Mouse (Mus musculus) c-Kit-positive CD71-positive TER-119-positive erythroid progenitor cells, embryonic 14.5 days (primary cell): ENCODE data around the gene Ifna1.
A peak's percentile ranks its signal among the peaks of the same experiment; 100 is the strongest.

Source experiments
- DNase-seq: peaks from one replicate; pipeline ENCODE4 v3.0.0-alpha.2; 2013; ENCODE audit warnings: low spot score

Ifna1 gene

GRCm38 (mm10) chr4:88875435-88876095, 25.7 kb downstream of the Ifna1 start:
- peak; percentile 48 for DNase-seq

- no peak for DNase-seq
Measured at GRCm38 (mm10) chr4:88876520-88876919, 26.6 kb downstream of the Ifna1 start.

- peak; percentile 45 for DNase-seq
Measured at GRCm38 (mm10) chr4:88878246-88878645, 28.4 kb downstream of the Ifna1 start.

- DNase-seq = no peak
Measured at GRCm38 (mm10) chr4:88878772-88879171, 28.9 kb downstream of the Ifna1 start.

DNA sequence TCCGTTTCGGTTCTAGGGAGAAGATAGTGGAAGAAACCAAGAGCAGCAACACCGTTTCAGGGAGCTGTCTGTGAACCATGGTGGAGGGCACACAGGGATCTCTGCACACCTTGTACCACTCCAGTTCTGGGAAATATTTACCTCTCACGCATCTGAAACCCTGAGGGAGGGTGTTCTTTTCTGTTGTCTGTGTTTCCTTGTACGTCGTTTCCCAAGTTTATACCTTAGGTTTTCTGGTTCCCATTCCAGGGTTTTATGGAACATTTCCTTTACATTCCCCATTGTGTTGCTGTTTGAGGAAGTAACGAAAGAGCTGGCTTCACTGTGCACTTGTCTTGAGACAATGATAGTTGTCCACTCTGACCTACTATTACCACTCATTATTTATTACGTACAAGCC, 30.2 kb downstream of the Ifna1 start, which contains the start of gene Ifne:
Gene Ifne (minus strand): TSS at position 101 of the 400 bp plus-strand sequence.
- DNase-seq = no peak

GRCm38 (mm10) chr4:88888236-88888635, 38.3 kb downstream of the Ifna1 start:
- DNase-seq = no peak

DNA sequence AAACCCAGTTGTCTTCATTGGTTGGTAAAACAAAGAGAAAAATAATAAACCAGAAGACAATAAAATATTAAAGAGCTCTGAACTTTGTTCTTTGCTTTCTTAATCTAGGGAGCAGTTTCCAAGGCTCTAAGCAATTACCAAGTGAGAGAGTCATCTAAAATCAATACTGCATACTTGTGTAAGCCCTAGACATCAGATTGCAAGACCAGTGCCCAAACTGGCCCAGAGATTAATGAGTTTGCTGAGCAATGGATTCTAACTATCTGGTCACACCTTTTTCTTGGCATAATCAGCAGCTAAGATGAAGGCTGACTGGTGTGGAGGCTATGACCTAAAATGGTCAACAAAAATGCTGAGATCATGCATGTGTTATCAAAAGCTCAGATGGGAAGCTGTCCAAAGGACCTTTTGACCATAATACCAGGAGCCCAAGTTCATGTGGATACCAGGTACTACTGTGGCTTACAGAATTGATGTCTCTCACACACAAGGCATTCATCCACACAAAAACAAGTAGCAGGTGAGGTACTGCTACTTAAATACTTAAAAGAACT, 43.4 kb downstream of the Ifna1 start:
- no peak for DNase-seq
